Mouse (Mus musculus): ENCODE results near the gene Olfr746.

The Olfr746 gene

GRCm38 (mm10) chr14:50646783-50647182 lies at the start of gene Olfr746:
Olfr746 (plus strand) TSS chr14:50647083.
- DNase-seq (ENCODE audit: low read depth in 2 of 2, low spot score in 2 of 2): no peak

GRCm38 (mm10) chr14:50614579-50614978 lies 32.3 kb upstream of the Olfr746 start, which contains the start of gene Olfr744:
Olfr744 (plus strand) TSS chr14:50614879.
- DNase-seq (ENCODE audit: low read depth in 2 of 2, low spot score in 2 of 2): no peak

- no peak for DNase-seq (ENCODE audit: low read depth in 2 of 2, low spot score in 2 of 2)
Observed at GRCm38 (mm10) chr14:50639088-50639487, 7.8 kb upstream of the Olfr746 start, which contains the start of gene Olfr745. Olfr745 (plus strand) TSS chr14:50639388.

GRCm38 (mm10) chr14:50693106-50693505 lies 46.2 kb downstream of the Olfr746 start, which contains the start of gene Olfr747:
Olfr747 (minus strand) TSS chr14:50693206.
- DNase-seq (ENCODE audit: low read depth in 2 of 2, low spot score in 2 of 2): no peak

All from CD8-positive naive resting alpha-beta T cell, adult 2 months (primary cell).